Mouse (Mus musculus) small intestine, adult 2 months (tissue): ENCODE measurements around the gene Mb21d2.

Source experiments
- CTCF ChIP-seq: fragments of 200-500 bp; IDR thresholded peaks from 2 replicates; pipeline ENCODE4 v1.5.1; 2012; ENCODE audit warnings: low read depth, mild to moderate bottlenecking, control low read depth, inconsistent platforms, low read length, moderate library complexity, mixed read lengths; ENCODE audit not compliant: insufficient replicate concordance, insufficient read length; ENCODE audit errors: extremely low read depth
- POLR2A ChIP-seq: fragments of 200-500 bp; IDR thresholded peaks from 2 replicates; pipeline ENCODE4 v1.6.1; 2012; ENCODE audit warnings: low read depth, mild to moderate bottlenecking, control low read depth, inconsistent platforms, low read length, moderate library complexity

GRCm38 (mm10) chr16:28893266-28893665 lies 36.2 kb downstream of the Mb21d2 start:
- no peak for TF ChIP-seq POLR2A
- no peak for TF ChIP-seq CTCF
